Mouse (Mus musculus) small intestine, adult 2 months (tissue): ENCODE measurements around the gene Chd4. TPM values are rescaled to one million over a fixed set of nuclear protein-coding genes. Genes with fewer than 3 reads are reported as not detected.

ENCODE experiments used
- H3K27ac ChIP-seq: fragments of 200-500 bp; 2 replicates; pipeline ENCODE4 v1.5.1; 2012; ENCODE audit warnings: low read depth, low read length, control low read depth, inconsistent platforms; ENCODE audit not compliant: insufficient read depth
- H3K27me3 ChIP-seq: fragments of 200-500 bp; 2 replicates; pipeline ENCODE4 v1.6.1; 2012; ENCODE audit warnings: mild to moderate bottlenecking, moderate library complexity, low read length, inconsistent platforms; ENCODE audit not compliant: control insufficient read depth, insufficient read depth
- H3K36me3 ChIP-seq: fragments of 200-500 bp; 2 replicates; pipeline ENCODE4 v1.6.1; 2012; ENCODE audit warnings: mild to moderate bottlenecking, low read length, control low read depth, inconsistent platforms; ENCODE audit not compliant: control insufficient read depth, insufficient read depth
- H3K4me1 ChIP-seq: fragments of 200-500 bp; 2 replicates; pipeline ENCODE4 v1.6.1; 2012; ENCODE audit warnings: low read length, inconsistent platforms, mixed read lengths; ENCODE audit not compliant: control insufficient read depth, insufficient read depth, insufficient read length
- H3K4me3 ChIP-seq: fragments of 200-500 bp; 2 replicates; pipeline ENCODE4 v1.5.1; 2012; ENCODE audit warnings: low read depth, mild to moderate bottlenecking, control low read depth, inconsistent platforms, low read length, moderate library complexity
- CTCF ChIP-seq: fragments of 200-500 bp; IDR thresholded peaks from 2 replicates; pipeline ENCODE4 v1.5.1; 2012; ENCODE audit warnings: low read depth, mild to moderate bottlenecking, control low read depth, inconsistent platforms, low read length, moderate library complexity, mixed read lengths; ENCODE audit not compliant: insufficient replicate concordance, insufficient read length; ENCODE audit errors: extremely low read depth
- POLR2A ChIP-seq: fragments of 200-500 bp; IDR thresholded peaks from 2 replicates; pipeline ENCODE4 v1.6.1; 2012; ENCODE audit warnings: low read depth, mild to moderate bottlenecking, control low read depth, inconsistent platforms, low read length, moderate library complexity
- WGBS: fragments of 180-500 bp; shearing (Covaris S2); methylation state at CpG from one replicate; pipeline ENCODE4 v1.1.7; 2018; 5-methylcytosine and 5-hydroxymethylcytosine counted together
- polyA plus RNA-seq: library from polyadenylated mRNA; depleted of rRNA; stranded (reverse); fragments of >200 nt; gene quantifications from 2 replicates; pipeline ENCODE4 v1.2.3, GENCODE M21; 2012

Gene Chd4
- polyA plus RNA-seq, 1 experiment, result 64.3 TPM

DNA sequence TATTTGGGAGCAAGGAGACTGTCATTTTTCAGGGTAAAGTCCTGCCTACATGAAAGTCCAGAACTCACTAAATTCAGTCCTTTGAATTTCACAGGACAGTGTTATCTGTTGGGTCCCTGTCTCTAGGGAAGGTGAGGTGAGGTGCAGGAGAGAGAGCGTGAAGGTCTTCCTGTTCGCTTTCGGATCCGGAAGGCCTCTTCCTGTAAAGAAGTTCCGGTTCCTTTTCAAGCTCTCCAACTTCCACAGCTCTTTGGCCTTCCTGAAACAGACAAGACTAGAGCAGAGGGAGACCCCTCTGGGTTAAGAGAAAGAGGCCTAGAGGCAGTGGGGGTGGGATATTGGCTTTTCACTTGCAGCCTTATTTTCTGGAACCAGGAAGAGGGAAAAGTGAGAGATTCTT is 3.4 kb upstream of the Chd4 start:
- Histone ChIP-seq H3K4me1 (peaks cover 18% of the 10 kb centered on the region), H3K4me3 (no peak overlapping the region), H3K27ac (no peak overlapping the region), H3K36me3 (no peaks in the 10 kb centered on the region), H3K27me3 (no peaks in the 10 kb centered on the region)
- TF ChIP-seq POLR2A (no peak), CTCF (no peak)
- WGBS, result 85% methylated on average over 5 of the region's 5 CpGs

DNA sequence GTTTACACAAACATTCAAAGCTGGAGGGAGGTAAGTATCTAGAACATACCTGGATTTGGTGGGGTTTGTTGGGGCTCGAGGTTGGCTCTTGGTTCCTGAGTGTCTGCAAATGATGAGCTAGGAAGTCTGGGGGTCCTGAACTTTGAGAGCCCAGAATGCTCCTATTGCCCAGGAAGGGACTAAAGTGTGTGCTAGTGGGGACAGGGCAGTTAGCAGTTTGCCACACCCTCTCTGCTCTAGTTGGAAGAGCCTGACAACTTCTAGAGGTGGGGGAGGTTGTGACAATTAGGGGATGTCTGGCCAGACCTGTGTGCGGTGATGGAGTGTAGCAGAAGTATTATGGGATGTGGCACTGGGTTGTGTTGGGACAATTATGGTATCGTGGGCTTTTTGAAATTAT is 938 bp upstream of the Chd4 start:
- Histone ChIP-seq H3K4me1 (peaks cover 22% of the 10 kb centered on the region), H3K36me3 (peaks cover 10% of the 10 kb centered on the region), H3K4me3 (no peak overlapping the region), H3K27ac (no peak overlapping the region), H3K27me3 (no peaks in the 10 kb centered on the region)
- TF ChIP-seq CTCF (no peak), POLR2A (no peak)
- WGBS, result 39% methylated on average over 3 of the region's 3 CpGs

DNA sequence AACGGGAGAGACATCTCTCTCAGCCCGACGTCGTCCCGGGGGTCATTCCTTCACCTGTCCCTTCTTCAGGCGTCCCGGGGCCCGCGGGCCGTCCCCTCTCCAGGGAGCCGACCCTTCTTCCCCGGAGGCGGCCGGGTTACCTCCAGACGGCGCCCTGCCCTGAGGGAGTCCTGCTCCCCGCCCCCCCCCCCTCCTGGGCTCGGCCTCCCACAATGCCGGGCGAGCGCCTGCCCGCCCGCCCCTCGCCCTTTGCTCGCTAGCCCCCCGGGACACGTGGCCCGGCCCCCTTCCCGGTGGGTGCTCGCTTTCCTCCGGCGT is 457 bp downstream of the Chd4 start:
- Histone ChIP-seq H3K4me3 (peak overlapping the region; percentile 78), H3K27ac (peak overlapping the region; percentile 80), H3K27me3 (no peaks in the 10 kb centered on the region), H3K4me1 (peaks cover 16% of the 10 kb centered on the region), H3K36me3 (peaks cover 24% of the 10 kb centered on the region)
- no peak for TF ChIP-seq POLR2A
- no peak for TF ChIP-seq CTCF
- under 1% methylated on average over 29 of the region's 32 CpGs for WGBS

DNA sequence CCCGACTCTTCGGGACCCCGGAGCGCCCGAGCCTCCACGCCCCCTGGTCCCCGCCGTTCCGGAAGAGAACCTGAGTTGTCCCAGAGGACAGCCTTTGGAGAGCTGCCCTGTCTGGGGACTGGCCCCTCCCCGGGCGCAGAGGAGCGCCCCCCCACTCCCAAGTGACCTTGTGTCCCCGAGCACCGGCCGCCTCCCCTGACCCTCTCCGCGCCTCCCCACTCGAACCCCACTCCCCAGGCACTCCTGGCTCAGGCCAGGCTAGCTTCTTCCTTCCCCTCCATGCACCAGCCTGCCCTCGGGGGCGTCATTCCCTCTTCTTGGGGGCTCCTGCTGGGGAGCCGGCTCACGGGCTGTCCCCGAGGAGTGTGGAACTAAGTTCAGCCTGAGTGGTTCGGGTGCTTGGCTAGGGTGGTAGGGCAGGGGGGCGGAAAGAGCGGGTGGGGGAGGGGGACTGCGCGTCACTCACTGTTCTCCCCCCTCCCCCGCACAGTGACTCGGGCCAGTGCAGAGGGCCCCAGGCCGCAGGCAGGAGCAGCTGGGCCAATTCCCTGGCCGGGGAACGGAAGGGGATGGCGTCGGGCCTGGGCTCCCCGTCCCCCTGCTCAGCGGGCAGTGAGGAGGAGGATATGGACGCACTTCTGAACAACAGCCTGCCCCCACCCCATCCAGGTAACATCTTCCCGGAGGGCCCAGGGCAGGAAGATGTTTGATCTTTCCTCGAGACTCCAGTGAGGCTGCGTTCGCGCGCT is 990 bp downstream of the Chd4 start:
- peaks cover 29% of the 10 kb centered on the region for H3K36me3 ChIP-seq
- peak overlapping the region; percentile 78 for H3K4me3 ChIP-seq
- WGBS, result under 1% methylated on average over 43 of the region's 44 CpGs
- 0 out of 2 replicates have a peak overlapping the region, but pooled peaks have one; percentile 37 for H3K27ac ChIP-seq
- peaks cover 16% of the 10 kb centered on the region for H3K4me1 ChIP-seq
- no peaks in the 10 kb centered on the region for H3K27me3 ChIP-seq
- TF ChIP-seq CTCF (no peak), POLR2A (no peak)

DNA sequence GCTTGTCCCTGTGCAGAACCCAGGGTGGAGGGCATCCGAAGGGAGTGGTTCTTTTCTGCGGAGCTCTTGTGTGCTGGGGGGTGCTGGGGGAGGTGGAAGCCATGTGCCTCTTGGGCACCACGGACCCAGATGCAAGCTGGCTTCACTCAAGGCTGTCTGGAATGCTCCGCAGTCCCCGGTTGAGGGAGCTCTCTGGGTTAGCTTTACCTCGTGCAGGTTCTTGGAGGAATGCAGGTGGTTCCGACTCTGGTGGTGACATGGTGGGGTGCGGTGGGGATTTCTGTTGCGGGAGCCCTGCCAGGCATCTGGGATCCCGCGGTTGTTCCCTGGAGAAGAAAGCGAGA is 1.5 kb downstream of the Chd4 start:
- WGBS, result 1% methylated on average over 12 of the region's 12 CpGs
- Histone ChIP-seq H3K36me3 (peaks cover 34% of the 10 kb centered on the region), H3K27me3 (no peaks in the 10 kb centered on the region), H3K4me3 (peak overlapping the region; percentile 78), H3K27ac (no peak overlapping the region), H3K4me1 (peaks cover 16% of the 10 kb centered on the region)
- TF ChIP-seq CTCF, result no peak

DNA sequence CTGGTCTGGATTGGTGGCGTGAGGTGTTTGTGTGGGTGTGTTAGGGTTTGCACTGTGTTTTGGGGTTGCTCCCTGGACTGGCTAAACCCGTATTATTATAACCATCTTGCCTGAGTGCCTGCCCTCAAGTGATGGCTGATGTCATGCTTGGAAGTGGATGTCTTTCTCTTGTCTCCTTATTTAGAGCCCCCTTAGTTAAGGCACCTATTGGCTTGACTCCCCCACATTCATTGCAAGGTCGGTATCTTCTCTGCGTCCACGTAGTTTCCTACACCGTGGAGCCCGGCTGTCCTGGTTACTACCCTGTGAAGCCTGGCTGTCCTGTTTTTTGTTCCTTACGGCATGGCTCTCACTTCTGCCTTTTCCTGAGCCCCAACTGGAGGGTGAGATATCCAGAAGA is 2.2 kb downstream of the Chd4 start:
- peaks cover 41% of the 10 kb centered on the region for H3K36me3 ChIP-seq
- 34% methylated on average over 8 of the region's 8 CpGs for WGBS
- peaks cover 16% of the 10 kb centered on the region for H3K4me1 ChIP-seq
- no peak for TF ChIP-seq CTCF
- no peak for TF ChIP-seq POLR2A
- peak overlapping the region; percentile 78 for H3K4me3 ChIP-seq
- no peak overlapping the region for H3K27ac ChIP-seq
- no peaks in the 10 kb centered on the region for H3K27me3 ChIP-seq

DNA sequence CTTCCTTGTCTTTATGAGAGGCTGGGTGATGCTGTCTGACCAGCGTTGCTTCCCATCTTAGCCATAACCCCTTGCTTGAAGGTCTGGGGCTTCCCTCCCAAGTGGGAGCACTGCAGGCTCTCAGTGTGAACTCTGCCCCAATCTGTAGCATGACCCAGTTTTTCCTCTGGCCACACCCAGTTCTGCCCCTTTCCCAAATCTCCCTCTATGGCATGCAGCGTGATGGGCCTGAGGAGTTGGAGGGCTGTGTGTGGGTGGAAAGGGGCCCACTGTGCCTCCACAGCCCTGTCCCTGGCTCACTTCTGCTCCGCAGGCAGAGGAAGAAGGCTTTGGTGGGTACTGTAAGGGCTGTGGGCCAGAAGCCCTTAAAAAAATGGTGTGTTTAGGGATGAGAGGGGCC is 2.7 kb downstream of the Chd4 start:
- peaks cover 16% of the 10 kb centered on the region for H3K4me1 ChIP-seq
- WGBS, result 45% methylated on average over 3 of the region's 3 CpGs
- no peak overlapping the region for H3K27ac ChIP-seq
- no peaks in the 10 kb centered on the region for H3K27me3 ChIP-seq
- H3K36me3 ChIP-seq, result peaks cover 44% of the 10 kb centered on the region
- TF ChIP-seq POLR2A (no peak), CTCF (no peak)
- peak overlapping the region; percentile 7; the same call in 1 of the 2 replicates for H3K4me3 ChIP-seq
